Mouse (Mus musculus) stomach, embryonic 15.5 days (tissue): ENCODE measurements at regions not wholly inside any gene's neighbourhood (a gene's known extent, or its start where the extent isn't known, plus 50 kb on each side); places are given as distances from the start of the nearest gene placed in this dataset.

Experiments used
- ATAC-seq: fragments of 200-750 bp; cut with Nextera tagmentation; 2 replicates; pipeline ENCODE4 v1.8.0; 2017; ENCODE audit warnings: low read depth, moderate number of reproducible peaks, moderate TSS enrichment; ENCODE audit not compliant: insufficient read depth, low FRiP score
- H3K27ac ChIP-seq: fragments of 300-500 bp; sonication (generic); 2 replicates; pipeline ENCODE4 v1.5.1; 2015; ENCODE audit warnings: mild to moderate bottlenecking, inconsistent platforms
- H3K27me3 ChIP-seq: fragments of 300-500 bp; sonication (generic); replicated peaks from 2 replicates; pipeline ENCODE4 v1.6.1; 2015; ENCODE audit warnings: inconsistent platforms
- H3K36me3 ChIP-seq: fragments of 300-500 bp; sonication (generic); 2 replicates; pipeline ENCODE4 v1.6.1; 2015; ENCODE audit warnings: inconsistent platforms
- H3K4me1 ChIP-seq: fragments of 300-500 bp; sonication (generic); 2 replicates; pipeline ENCODE4 v1.6.1; 2015; ENCODE audit warnings: inconsistent platforms
- H3K4me2 ChIP-seq: fragments of 300-500 bp; sonication (generic); 2 replicates; pipeline ENCODE4 v1.6.1; 2015; ENCODE audit warnings: mild to moderate bottlenecking, inconsistent platforms
- H3K4me3 ChIP-seq: fragments of 300-500 bp; sonication (generic); replicated peaks from 2 replicates; pipeline ENCODE4 v1.5.1; 2015; ENCODE audit warnings: inconsistent platforms
- H3K9ac ChIP-seq: fragments of 300-500 bp; sonication (generic); 2 replicates; pipeline ENCODE4 v1.6.1; 2015; ENCODE audit warnings: inconsistent platforms
- H3K9me3 ChIP-seq: fragments of 300-500 bp; sonication (generic); 2 replicates; pipeline ENCODE4 v1.6.1; 2016; ENCODE audit warnings: inconsistent platforms
- WGBS: fragments of 180-500 bp; shearing (Covaris S2); methylation state at CpG from one replicate; pipeline ENCODE4 v1.1.7; 2015; 5-methylcytosine and 5-hydroxymethylcytosine counted together

GRCm38 (mm10) chr4:131261236-131261635 is 317.1 kb downstream of the Matn1 start:
- Histone ChIP-seq H3K36me3 (no peaks in the 10 kb centered on the region), H3K9ac (no peak overlapping the region), H3K4me2 (no peak overlapping the region), H3K4me1 (no peaks in the 10 kb centered on the region), H3K4me3 (no peak overlapping the region), H3K27me3 (no peaks in the 10 kb centered on the region), H3K27ac (no peak overlapping the region), H3K9me3 (no peaks in the 10 kb centered on the region)
- WGBS, result 74% methylated on average over 2 of the region's 2 CpGs
- ATAC-seq, result no peak

DNA sequence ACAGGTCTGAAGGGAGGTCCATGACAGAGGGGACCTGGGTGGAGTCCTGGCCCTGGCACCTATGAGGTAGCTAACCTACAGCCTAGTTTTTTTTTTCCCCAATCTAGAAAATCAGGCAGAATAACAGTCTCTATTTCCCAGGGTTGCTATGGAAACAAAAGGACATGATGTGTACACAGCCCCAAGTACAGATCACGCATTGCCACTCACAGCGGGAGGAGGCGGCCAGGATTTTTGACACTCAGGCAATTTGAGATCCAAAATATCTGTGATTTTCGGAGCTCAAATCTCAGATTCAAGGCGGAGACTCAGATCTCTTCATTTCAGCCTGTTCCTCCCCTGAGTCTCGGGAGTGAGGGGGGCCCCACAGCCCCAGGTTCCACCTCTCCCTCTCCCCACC is 318.7 kb downstream of the Matn1 start:
- no peak for ATAC-seq
- WGBS, result 49% methylated on average over 6 of the region's 6 CpGs
- H3K27ac ChIP-seq, result no peak overlapping the region
- no peaks in the 10 kb centered on the region for H3K36me3 ChIP-seq
- H3K9ac ChIP-seq, result no peak overlapping the region
- no peak overlapping the region for H3K4me3 ChIP-seq
- H3K4me1 ChIP-seq, result no peaks in the 10 kb centered on the region
- H3K9me3 ChIP-seq, result no peaks in the 10 kb centered on the region
- no peak overlapping the region for H3K4me2 ChIP-seq
- H3K27me3 ChIP-seq, result no peaks in the 10 kb centered on the region

DNA sequence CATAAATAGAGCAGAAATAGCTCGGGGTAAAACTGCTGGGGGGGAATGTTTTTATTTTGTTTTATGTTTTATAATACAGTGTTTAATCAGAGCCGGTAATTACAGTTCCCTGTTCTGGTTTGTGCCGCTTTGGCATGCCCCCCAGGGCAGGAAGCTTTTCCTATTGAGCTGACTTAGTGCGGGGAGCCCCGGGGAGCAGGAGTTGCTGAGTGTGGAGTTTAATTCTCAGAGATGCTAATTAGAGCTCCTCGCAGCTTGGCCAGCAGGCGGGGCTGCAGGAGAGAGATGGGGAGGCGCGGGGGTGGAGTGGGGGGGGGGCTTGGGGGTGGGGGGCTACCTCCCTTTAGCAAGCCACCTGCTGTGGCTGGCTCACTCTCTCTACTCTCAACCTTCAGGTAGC is 322.6 kb downstream of the Matn1 start:
- no peak overlapping the region for H3K4me3 ChIP-seq
- WGBS, result 23% methylated on average over 8 of the region's 9 CpGs
- H3K27ac ChIP-seq, result no peak overlapping the region
- no peaks in the 10 kb centered on the region for H3K4me1 ChIP-seq
- no peaks in the 10 kb centered on the region for H3K36me3 ChIP-seq
- H3K4me2 ChIP-seq, result no peak overlapping the region
- H3K9ac ChIP-seq, result no peak overlapping the region
- ATAC-seq, result no peak
- no peaks in the 10 kb centered on the region for H3K9me3 ChIP-seq
- peaks cover 5% of the 10 kb centered on the region; the same call in 1 of the 2 replicates for H3K27me3 ChIP-seq

- Histone ChIP-seq H3K4me2 (no peak overlapping the region), H3K4me3 (no peak overlapping the region), H3K9me3 (no peaks in the 10 kb centered on the region), H3K9ac (no peak overlapping the region), H3K27ac (no peak overlapping the region), H3K36me3 (no peaks in the 10 kb centered on the region), H3K4me1 (no peaks in the 10 kb centered on the region), H3K27me3 (peaks cover 5% of the 10 kb centered on the region; the same call in 1 of the 2 replicates)
- ATAC-seq, result no peak
- WGBS, result 42% methylated on average over 10 of the region's 10 CpGs
Measured at GRCm38 (mm10) chr4:131267760-131268159, 323.6 kb downstream of the Matn1 start.

- Histone ChIP-seq H3K4me3 (no peak overlapping the region), H3K27me3 (peaks cover 5% of the 10 kb centered on the region; the same call in 1 of the 2 replicates), H3K27ac (no peak overlapping the region), H3K4me1 (no peaks in the 10 kb centered on the region), H3K9ac (no peak overlapping the region), H3K9me3 (no peaks in the 10 kb centered on the region), H3K4me2 (no peak overlapping the region), H3K36me3 (no peaks in the 10 kb centered on the region)
- 0 out of 2 replicates have a peak, but pooled peaks have one; percentile 18 for ATAC-seq
- 20% methylated on average over 7 of the region's 7 CpGs for WGBS
Measured at GRCm38 (mm10) chr4:131270192-131270591, 326.0 kb downstream of the Matn1 start.

DNA sequence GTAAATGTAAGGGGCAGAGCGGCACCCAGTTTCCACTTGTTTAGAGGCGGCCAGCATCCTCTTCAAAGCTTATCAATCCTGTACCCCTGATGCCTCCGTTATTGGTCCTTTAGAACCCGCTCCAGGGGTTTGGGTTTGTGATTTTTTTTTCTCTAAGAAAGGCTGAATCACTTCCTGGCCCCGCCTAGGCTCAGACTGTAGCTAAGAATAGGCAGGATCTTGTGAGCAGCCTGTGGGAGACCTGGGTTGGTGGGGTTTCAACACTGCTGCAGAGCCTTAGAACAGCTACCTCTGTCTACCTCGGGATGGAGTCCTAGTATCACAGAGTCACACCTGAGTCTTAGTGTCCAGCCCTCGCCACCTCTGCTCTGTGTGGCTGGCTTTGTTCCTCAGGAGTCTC is 327.9 kb downstream of the Matn1 start:
- H3K27me3 ChIP-seq, result peaks cover 5% of the 10 kb centered on the region; the same call in 1 of the 2 replicates
- 65% methylated on average over 7 of the region's 7 CpGs for WGBS
- no peak overlapping the region for H3K4me3 ChIP-seq
- no peaks in the 10 kb centered on the region for H3K36me3 ChIP-seq
- H3K27ac ChIP-seq, result no peak overlapping the region
- H3K4me2 ChIP-seq, result no peak overlapping the region
- H3K9me3 ChIP-seq, result no peaks in the 10 kb centered on the region
- no peaks in the 10 kb centered on the region for H3K4me1 ChIP-seq
- no peak for ATAC-seq
- no peak overlapping the region for H3K9ac ChIP-seq

- Histone ChIP-seq H3K4me1 (no peaks in the 10 kb centered on the region), H3K27me3 (no peaks in the 10 kb centered on the region), H3K9me3 (no peaks in the 10 kb centered on the region), H3K4me3 (no peak overlapping the region), H3K4me2 (no peak overlapping the region), H3K27ac (no peak overlapping the region), H3K36me3 (no peaks in the 10 kb centered on the region), H3K9ac (no peak overlapping the region)
- WGBS, result 81% methylated on average over 2 of the region's 2 CpGs
- no peak for ATAC-seq
Measured at GRCm38 (mm10) chr4:131293560-131293959, 349.4 kb downstream of the Matn1 start.

GRCm38 (mm10) chr4:131298011-131298674 is 354.0 kb downstream of the Matn1 start:
- ATAC-seq, result no peak
- no peaks in the 10 kb centered on the region for H3K27me3 ChIP-seq
- no peak overlapping the region for H3K27ac ChIP-seq
- no peak overlapping the region for H3K4me3 ChIP-seq
- H3K9me3 ChIP-seq, result no peaks in the 10 kb centered on the region
- no peak overlapping the region for H3K9ac ChIP-seq
- 62% methylated on average over 14 of the region's 14 CpGs for WGBS
- H3K4me1 ChIP-seq, result no peaks in the 10 kb centered on the region
- no peak overlapping the region for H3K4me2 ChIP-seq
- H3K36me3 ChIP-seq, result no peaks in the 10 kb centered on the region

DNA sequence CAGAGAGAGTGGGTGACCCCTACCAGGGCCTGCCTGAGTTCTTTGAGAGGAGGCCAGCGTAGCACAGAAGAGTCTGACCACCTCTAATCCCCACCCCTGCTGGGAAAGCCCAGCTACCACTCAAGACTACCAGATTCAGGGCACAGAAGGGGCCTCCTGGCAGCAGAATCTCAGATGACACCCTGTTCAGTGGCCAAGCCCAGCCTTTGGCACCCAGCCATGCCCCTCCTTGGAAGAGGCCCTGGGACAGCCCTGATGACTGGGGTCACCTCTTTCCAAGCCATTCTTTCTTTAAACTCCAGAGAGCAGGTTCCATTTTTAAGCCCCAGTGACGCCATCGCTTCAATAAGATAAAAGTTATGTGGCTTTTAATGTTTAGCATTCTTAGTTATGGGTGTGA is 359.8 kb downstream of the Matn1 start:
- Histone ChIP-seq H3K9me3 (no peaks in the 10 kb centered on the region), H3K9ac (no peak overlapping the region), H3K36me3 (no peaks in the 10 kb centered on the region), H3K4me2 (no peak overlapping the region), H3K4me3 (no peak overlapping the region), H3K27ac (no peak overlapping the region), H3K27me3 (no peaks in the 10 kb centered on the region), H3K4me1 (no peaks in the 10 kb centered on the region)
- ATAC-seq, result no peak
- WGBS, result 82% methylated on average over 3 of the region's 3 CpGs

DNA sequence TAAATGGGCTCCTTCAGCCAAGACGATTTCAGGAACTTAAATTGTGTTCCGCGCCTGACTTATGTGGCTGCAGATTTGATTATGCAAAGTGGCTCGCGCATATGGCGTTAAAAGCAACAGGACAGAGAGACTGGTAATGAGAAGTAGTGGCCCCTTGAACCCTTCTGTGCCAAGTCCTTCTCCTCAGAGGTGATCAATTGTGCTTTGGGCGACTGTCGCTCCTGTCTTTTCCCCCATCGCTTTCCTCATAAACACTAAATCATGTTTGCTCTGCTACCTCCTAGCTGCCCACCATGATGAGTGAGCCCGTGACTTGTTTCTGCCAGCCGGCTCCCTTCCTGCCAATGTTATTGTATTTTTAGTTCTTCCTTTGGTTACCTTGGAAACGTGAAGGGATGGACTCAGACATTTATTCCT is 360.2 kb downstream of the Matn1 start:
- H3K27me3 ChIP-seq, result no peaks in the 10 kb centered on the region
- WGBS, result 68% methylated on average over 12 of the region's 12 CpGs
- no peak overlapping the region for H3K4me3 ChIP-seq
- no peaks in the 10 kb centered on the region for H3K4me1 ChIP-seq
- H3K4me2 ChIP-seq, result no peak overlapping the region
- H3K36me3 ChIP-seq, result no peaks in the 10 kb centered on the region
- no peaks in the 10 kb centered on the region for H3K9me3 ChIP-seq
- H3K27ac ChIP-seq, result no peak overlapping the region
- no peak overlapping the region for H3K9ac ChIP-seq
- ATAC-seq, result no peak

DNA sequence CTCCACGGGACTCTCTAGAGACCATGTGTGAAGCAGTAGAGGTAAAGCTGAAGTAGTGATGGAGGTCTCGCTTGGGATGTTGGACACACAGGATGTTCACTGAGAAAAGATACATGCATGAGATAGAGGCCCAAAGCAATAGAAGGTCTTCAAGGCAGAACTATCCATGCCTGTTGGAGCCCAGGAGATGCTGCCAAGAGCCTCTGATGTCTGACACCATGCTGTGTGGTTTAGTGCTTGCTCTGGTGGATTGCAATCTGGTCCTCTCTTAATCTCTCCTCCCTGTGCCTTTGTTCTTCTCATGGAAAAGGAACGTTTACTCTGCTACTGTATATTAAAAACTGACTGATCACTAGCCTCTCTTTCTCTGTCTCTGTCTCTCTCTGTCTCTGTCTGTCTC is 370.0 kb downstream of the Matn1 start:
- 74% methylated on average over 3 of the region's 3 CpGs for WGBS
- H3K9ac ChIP-seq, result no peak overlapping the region
- no peak for ATAC-seq
- H3K36me3 ChIP-seq, result no peaks in the 10 kb centered on the region
- H3K27me3 ChIP-seq, result no peaks in the 10 kb centered on the region
- no peaks in the 10 kb centered on the region for H3K9me3 ChIP-seq
- H3K4me2 ChIP-seq, result no peak overlapping the region
- H3K4me1 ChIP-seq, result no peaks in the 10 kb centered on the region
- H3K27ac ChIP-seq, result no peak overlapping the region
- H3K4me3 ChIP-seq, result no peak overlapping the region

- Histone ChIP-seq H3K4me2 (no peak overlapping the region), H3K4me3 (no peak overlapping the region), H3K36me3 (no peaks in the 10 kb centered on the region), H3K27ac (no peak overlapping the region), H3K9ac (no peak overlapping the region), H3K9me3 (no peaks in the 10 kb centered on the region), H3K27me3 (no peaks in the 10 kb centered on the region), H3K4me1 (no peaks in the 10 kb centered on the region)
- no peak for ATAC-seq
- WGBS, result 69% methylated on average over 3 of the region's 3 CpGs
Measured at GRCm38 (mm10) chr4:131316041-131316440, 371.9 kb downstream of the Matn1 start.

GRCm38 (mm10) chr4:131322323-131322722 is 378.1 kb downstream of the Matn1 start:
- no peak overlapping the region for H3K4me3 ChIP-seq
- H3K4me1 ChIP-seq, result no peaks in the 10 kb centered on the region
- no peak overlapping the region for H3K27ac ChIP-seq
- no peaks in the 10 kb centered on the region for H3K9me3 ChIP-seq
- no peaks in the 10 kb centered on the region for H3K36me3 ChIP-seq
- H3K4me2 ChIP-seq, result no peak overlapping the region
- ATAC-seq, result no peak
- 66% methylated on average over 5 of the region's 5 CpGs for WGBS
- no peaks in the 10 kb centered on the region for H3K27me3 ChIP-seq
- no peak overlapping the region for H3K9ac ChIP-seq
